Mouse (Mus musculus) heart, embryonic 12.5 days (tissue): ENCODE measurements around the gene Gab3. TPM values are rescaled to one million over a fixed set of nuclear protein-coding genes. Genes with fewer than 3 reads are reported as not detected.

Experiments
- ATAC-seq: fragments of 200-750 bp; cut with Nextera tagmentation; 2 replicates; pipeline ENCODE4 v1.8.0; 2017; ENCODE audit warnings: moderate TSS enrichment, moderate library complexity; ENCODE audit not compliant: insufficient number of reproducible peaks, low FRiP score
- H3K27ac ChIP-seq: fragments of 300-500 bp; sonication (generic); 2 replicates; pipeline ENCODE4 v1.5.1; 2016; ENCODE audit warnings: mild to moderate bottlenecking, moderate library complexity; ENCODE audit not compliant: poor library complexity, severe bottlenecking
- H3K27me3 ChIP-seq: fragments of 300-500 bp; sonication (generic); replicated peaks from 2 replicates; pipeline ENCODE4 v1.6.1; 2016; ENCODE audit warnings: mild to moderate bottlenecking, moderate library complexity
- H3K36me3 ChIP-seq: fragments of 300-500 bp; sonication (generic); 2 replicates; pipeline ENCODE4 v1.6.1; 2016; ENCODE audit warnings: mild to moderate bottlenecking, moderate library complexity
- H3K4me1 ChIP-seq: fragments of 300-500 bp; sonication (generic); replicated peaks from 2 replicates; pipeline ENCODE4 v1.6.1; 2016; ENCODE audit warnings: mild to moderate bottlenecking
- H3K4me2 ChIP-seq: fragments of 300-500 bp; sonication (generic); 2 replicates; pipeline ENCODE4 v1.6.1; 2016; ENCODE audit warnings: mild to moderate bottlenecking, moderate library complexity
- H3K4me3 ChIP-seq: fragments of 300-500 bp; sonication (generic); 2 replicates; pipeline ENCODE4 v1.5.1; 2016; ENCODE audit warnings: mild to moderate bottlenecking
- H3K9ac ChIP-seq: fragments of 300-500 bp; sonication (generic); 2 replicates; pipeline ENCODE4 v1.6.1; 2016; ENCODE audit warnings: mild to moderate bottlenecking, moderate library complexity
- H3K9me3 ChIP-seq: fragments of 300-500 bp; sonication (generic); replicated peaks from 2 replicates; pipeline ENCODE4 v1.6.1; 2016; ENCODE audit warnings: mild to moderate bottlenecking, moderate library complexity
- WGBS: fragments of 180-500 bp; shearing (Covaris S2); methylation state at CpG from one replicate; pipeline ENCODE4 v1.1.7; 2016; 5-methylcytosine and 5-hydroxymethylcytosine counted together
- polyA plus RNA-seq: library from polyadenylated mRNA; unstranded; fragments of >200 nt; fragmentation: Nextera tagmentation; extraction: Ambion mirVana; gene quantifications from 2 replicates; pipeline ENCODE4 v1.2.1, GENCODE M21; 2016

The Gab3 gene
- polyA plus RNA-seq, 1 experiment from 2014 or later: 1.1 TPM

DNA sequence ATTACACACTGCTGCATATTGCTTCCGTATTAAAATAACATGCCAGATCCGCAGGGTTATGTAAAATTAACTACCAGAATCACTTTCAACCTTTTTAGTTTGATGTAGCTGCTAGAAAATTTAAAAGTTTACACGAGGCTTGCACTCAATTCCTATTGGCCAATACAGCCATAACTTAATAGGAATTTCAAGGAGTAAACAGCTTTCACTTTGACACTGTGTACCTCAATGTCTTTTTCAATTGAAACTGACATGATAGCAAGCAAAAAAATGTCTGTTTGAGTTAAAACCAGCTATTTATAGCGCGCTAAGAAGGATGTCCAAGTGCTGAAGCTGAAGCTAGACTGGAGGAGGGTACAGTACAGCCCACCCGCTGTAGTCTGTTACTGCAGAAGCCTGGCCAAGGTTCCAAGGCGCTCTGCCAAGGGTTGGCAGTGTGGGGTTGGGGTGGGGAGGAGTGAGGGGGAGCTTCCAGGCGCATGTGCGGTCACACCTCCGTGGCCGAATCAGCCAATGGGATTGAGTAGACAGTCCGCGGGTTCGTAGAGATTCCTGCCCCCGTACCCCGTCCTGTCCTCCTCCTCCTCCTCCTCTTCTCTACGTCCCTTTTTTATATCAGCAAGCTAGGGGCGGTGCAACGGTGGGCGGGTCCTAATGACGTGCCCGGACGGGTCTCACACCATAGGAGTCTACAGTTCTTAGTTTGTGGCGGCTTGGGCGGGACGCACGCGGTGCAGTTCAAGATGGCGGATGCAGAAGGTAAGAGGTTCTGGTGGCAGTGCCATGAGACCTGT is 10.3 kb upstream of the Gab3 start, which contains the start of gene Dkc1:
Gene Dkc1 (plus strand): TSS at position 486 of the 794 bp plus-strand sequence.
- Histone ChIP-seq H3K9ac (peak within 1 kb of the TSS; percentile 36; the same call in 1 of the 2 replicates), H3K36me3 (peaks cover 17% of the 10 kb centered on the region), H3K9me3 (no peaks in the 10 kb centered on the region; the same call in 1 of the 2 replicates), H3K27ac (peak within 1 kb of the TSS; percentile 76), H3K4me1 (no peaks in the 10 kb centered on the region), H3K4me2 (peak within 1 kb of the TSS; percentile 59), H3K4me3 (peak within 1 kb of the TSS; percentile 59), H3K27me3 (no peaks in the 10 kb centered on the region)
- 12% methylated on average over 29 of the region's 29 CpGs for WGBS
- ATAC-seq: peak; percentile 100

GRCm38 (mm10) chrX:75085654-75086053 is 396 bp upstream of the Gab3 start:
- 23% methylated on average over 1 of the region's 1 CpGs for WGBS
- H3K27ac ChIP-seq: no peak overlapping the region
- no peak for ATAC-seq
- no peak overlapping the region for H3K4me3 ChIP-seq
- H3K4me2 ChIP-seq: no peak overlapping the region
- H3K9me3 ChIP-seq: no peaks in the 10 kb centered on the region
- no peak overlapping the region for H3K9ac ChIP-seq
- no peaks in the 10 kb centered on the region for H3K27me3 ChIP-seq
- no peaks in the 10 kb centered on the region for H3K36me3 ChIP-seq
- no peaks in the 10 kb centered on the region for H3K4me1 ChIP-seq

- WGBS: 18% methylated on average over 23 of the region's 26 CpGs
- H3K4me1 ChIP-seq: no peaks in the 10 kb centered on the region
- H3K4me2 ChIP-seq: peak overlapping the region; percentile 70
- no peaks in the 10 kb centered on the region for H3K27me3 ChIP-seq
- ATAC-seq: peak; percentile 53
- no peaks in the 10 kb centered on the region for H3K9me3 ChIP-seq
- H3K36me3 ChIP-seq: no peaks in the 10 kb centered on the region
- H3K4me3 ChIP-seq: peak overlapping the region; percentile 64
- no peak overlapping the region for H3K27ac ChIP-seq
- peak overlapping the region; percentile 35; the same call in 1 of the 2 replicates for H3K9ac ChIP-seq
These were observed 1.1 kb downstream of the Gab3 start for GRCm38 (mm10) chrX:75083982-75084773.

DNA sequence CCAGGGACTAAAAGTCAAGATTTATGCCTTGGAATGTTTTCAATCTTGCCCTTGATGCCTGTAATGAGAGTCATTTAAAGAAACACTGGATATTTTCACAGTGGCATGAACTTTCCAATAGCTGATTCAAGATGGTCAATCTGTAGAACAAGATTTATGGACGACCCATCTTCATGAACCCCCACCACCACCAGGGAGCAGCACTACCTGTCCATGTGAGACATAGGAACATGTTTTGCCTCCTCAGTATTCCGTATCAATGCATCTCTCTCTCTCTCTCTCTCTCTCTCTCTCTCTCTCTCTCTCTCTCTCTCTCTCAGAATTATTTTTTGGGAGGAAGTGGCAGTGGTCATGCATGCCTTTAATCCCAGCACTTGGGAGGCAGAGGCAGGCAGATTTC is 2.9 kb downstream of the Gab3 start:
- no peak for ATAC-seq
- H3K36me3 ChIP-seq: no peaks in the 10 kb centered on the region
- H3K9ac ChIP-seq: no peak overlapping the region
- WGBS: 28% methylated on average over 2 of the region's 2 CpGs
- H3K9me3 ChIP-seq: no peaks in the 10 kb centered on the region
- no peaks in the 10 kb centered on the region for H3K27me3 ChIP-seq
- no peaks in the 10 kb centered on the region for H3K4me1 ChIP-seq
- no peak overlapping the region for H3K27ac ChIP-seq
- no peak overlapping the region for H3K4me3 ChIP-seq
- no peak overlapping the region for H3K4me2 ChIP-seq

GRCm38 (mm10) chrX:75056120-75056775 is 29.0 kb downstream of the Gab3 start:
- no peak for ATAC-seq
- H3K36me3 ChIP-seq: no peaks in the 10 kb centered on the region
- no peak overlapping the region for H3K4me3 ChIP-seq
- H3K9ac ChIP-seq: no peak overlapping the region
- H3K4me2 ChIP-seq: no peak overlapping the region
- no peaks in the 10 kb centered on the region for H3K4me1 ChIP-seq
- WGBS: 81% methylated on average over 2 of the region's 2 CpGs
- H3K9me3 ChIP-seq: no peaks in the 10 kb centered on the region
- no peak overlapping the region for H3K27ac ChIP-seq
- H3K27me3 ChIP-seq: no peaks in the 10 kb centered on the region

GRCm38 (mm10) chrX:75046921-75047635 is 38.2 kb downstream of the Gab3 start:
- Histone ChIP-seq H3K36me3 (no peaks in the 10 kb centered on the region), H3K4me1 (no peaks in the 10 kb centered on the region), H3K9ac (no peak overlapping the region), H3K27me3 (no peaks in the 10 kb centered on the region), H3K4me3 (no peak overlapping the region), H3K27ac (peak overlapping the region; percentile 21; the same call in 1 of the 2 replicates), H3K9me3 (no peaks in the 10 kb centered on the region), H3K4me2 (no peak overlapping the region)
- peak; percentile 59; the same call in 1 of the 2 replicates for ATAC-seq
- WGBS: 43% methylated on average over 3 of the region's 3 CpGs

GRCm38 (mm10) chrX:75045931-75046330 is 39.3 kb downstream of the Gab3 start:
- Histone ChIP-seq H3K4me3 (no peak overlapping the region), H3K4me1 (no peaks in the 10 kb centered on the region), H3K36me3 (no peaks in the 10 kb centered on the region), H3K27me3 (no peaks in the 10 kb centered on the region), H3K4me2 (no peak overlapping the region), H3K9me3 (no peaks in the 10 kb centered on the region), H3K9ac (no peak overlapping the region), H3K27ac (no peak overlapping the region)
- no peak for ATAC-seq
- 70% methylated on average over 1 of the region's 1 CpGs for whole genome bisulfite sequencing

DNA sequence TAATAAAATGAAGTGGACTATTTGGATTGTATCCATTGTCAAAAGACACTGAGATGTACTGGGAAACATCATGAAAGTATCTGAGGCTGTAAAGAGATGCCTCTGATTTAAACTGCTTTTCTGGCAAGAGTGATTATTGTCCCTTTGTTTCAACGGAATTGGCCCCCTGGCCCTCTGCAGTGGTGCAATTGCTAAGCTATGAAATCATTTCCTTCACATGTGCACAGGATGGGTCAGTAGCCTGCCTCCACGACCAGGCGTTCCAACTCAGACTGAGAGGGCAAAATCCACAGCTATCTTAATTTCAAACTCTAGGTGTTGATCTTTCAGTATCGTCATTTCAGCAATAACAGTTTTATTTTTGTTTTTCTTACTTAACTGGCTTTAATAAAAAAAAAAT is 40.7 kb downstream of the Gab3 start:
- Histone ChIP-seq H3K27me3 (no peaks in the 10 kb centered on the region), H3K27ac (peak overlapping the region; percentile 27; the same call in 1 of the 2 replicates), H3K4me1 (no peaks in the 10 kb centered on the region), H3K36me3 (no peaks in the 10 kb centered on the region), H3K9me3 (no peaks in the 10 kb centered on the region), H3K9ac (no peak overlapping the region), H3K4me3 (no peak overlapping the region), H3K4me2 (no peak overlapping the region)
- no peak for ATAC-seq
- 47% methylated on average over 4 of the region's 4 CpGs for WGBS

DNA sequence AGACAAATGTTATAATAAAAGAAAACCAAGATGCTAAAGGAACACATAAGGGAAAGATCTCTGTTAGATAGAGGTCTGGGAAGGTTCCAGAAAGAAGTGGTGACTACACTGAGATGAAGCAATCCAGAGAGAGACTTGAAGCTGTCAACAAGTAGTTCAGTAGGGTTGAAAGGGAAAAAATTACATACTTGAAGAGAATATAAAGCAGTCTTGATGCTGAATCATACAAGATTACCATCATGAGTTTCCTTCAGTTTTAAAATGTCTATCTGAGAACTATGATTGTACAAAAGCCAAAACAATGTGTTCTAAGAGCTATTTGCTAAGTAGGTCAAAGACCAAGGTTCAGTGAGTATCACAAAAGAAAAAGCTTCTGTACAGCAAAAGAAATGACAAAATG is 48.6 kb downstream of the Gab3 start:
- no peak overlapping the region for H3K9ac ChIP-seq
- H3K36me3 ChIP-seq: no peaks in the 10 kb centered on the region
- ATAC-seq: no peak
- no peak overlapping the region for H3K27ac ChIP-seq
- no peaks in the 10 kb centered on the region for H3K27me3 ChIP-seq
- no peaks in the 10 kb centered on the region for H3K9me3 ChIP-seq
- H3K4me2 ChIP-seq: no peak overlapping the region
- no peak overlapping the region for H3K4me3 ChIP-seq
- no peaks in the 10 kb centered on the region for H3K4me1 ChIP-seq

DNA sequence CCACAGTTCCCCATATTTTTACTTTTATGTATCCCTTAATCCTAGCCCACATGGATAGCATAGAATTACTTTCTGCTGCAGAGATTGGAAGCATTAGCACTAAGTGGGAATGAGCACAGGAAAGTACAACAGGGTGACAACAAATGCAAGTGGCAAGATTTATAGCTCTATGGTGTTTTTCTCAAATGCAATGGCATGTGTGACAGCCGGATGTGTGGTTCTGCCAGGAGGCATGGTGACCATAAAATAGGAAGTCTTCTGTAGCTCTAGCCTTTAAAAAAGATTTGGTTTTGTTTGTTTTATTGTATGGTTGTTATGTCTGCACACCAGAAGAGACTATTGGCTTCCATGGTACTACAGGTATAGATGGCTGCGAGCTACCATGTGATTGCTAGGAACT is 50.1 kb downstream of the Gab3 start:
- no peak overlapping the region for H3K4me2 ChIP-seq
- no peaks in the 10 kb centered on the region for H3K4me1 ChIP-seq
- H3K4me3 ChIP-seq: no peak overlapping the region
- no peaks in the 10 kb centered on the region for H3K27me3 ChIP-seq
- H3K27ac ChIP-seq: no peak overlapping the region
- 85% methylated on average over 2 of the region's 2 CpGs for WGBS
- ATAC-seq: no peak
- H3K9me3 ChIP-seq: no peaks in the 10 kb centered on the region
- H3K9ac ChIP-seq: no peak overlapping the region
- H3K36me3 ChIP-seq: no peaks in the 10 kb centered on the region
